Mouse (Mus musculus) embryonic facial prominence, embryonic 10.5 days (tissue): ENCODE results near the gene Tenm3. TPM values are rescaled to one million over a fixed set of nuclear protein-coding genes. Genes with fewer than 3 reads are reported as not detected.

Experiments used
- DNase-seq: peaks from one replicate; pipeline ENCODE4 v3.0.0-alpha.2; 2017; ENCODE audit warnings: low spot score
- H3K27ac ChIP-seq: fragments of 300-500 bp; sonication (generic); replicated peaks from 2 replicates; pipeline ENCODE4 v1.5.1; 2016; ENCODE audit warnings: mild to moderate bottlenecking
- H3K27me3 ChIP-seq: fragments of 300-500 bp; sonication (generic); replicated peaks from 2 replicates; pipeline ENCODE4 v1.6.1; 2016; ENCODE audit warnings: low read depth, mild to moderate bottlenecking; ENCODE audit not compliant: poor library complexity, severe bottlenecking
- H3K36me3 ChIP-seq: fragments of 300-500 bp; sonication (generic); replicated peaks from 2 replicates; pipeline ENCODE4 v1.6.1; 2016; ENCODE audit warnings: mild to moderate bottlenecking, moderate library complexity
- H3K4me1 ChIP-seq: fragments of 300-500 bp; sonication (generic); 2 replicates; pipeline ENCODE4 v1.6.1; 2016
- H3K4me3 ChIP-seq: fragments of 300-500 bp; sonication (generic); 2 replicates; pipeline ENCODE4 v1.5.1; 2016; ENCODE audit warnings: mild to moderate bottlenecking, moderate library complexity
- H3K9me3 ChIP-seq: fragments of 300-500 bp; sonication (generic); 2 replicates; pipeline ENCODE4 v1.6.1; 2016; ENCODE audit warnings: mild to moderate bottlenecking
- WGBS: fragments of 180-500 bp; shearing (Covaris S2); methylation state at CpG from one replicate; pipeline ENCODE4 v1.1.7; 2016; 5-methylcytosine and 5-hydroxymethylcytosine counted together
- polyA plus RNA-seq: library from polyadenylated mRNA; unstranded; fragments of >200 nt; fragmentation: Nextera tagmentation; extraction: Ambion mirVana; gene quantifications from 2 replicates; pipeline ENCODE4 v1.2.1, GENCODE M21; 2016

Gene Tenm3
- polyA plus RNA-seq, 1 experiment from 2014 or later, result 44.0 TPM

DNA sequence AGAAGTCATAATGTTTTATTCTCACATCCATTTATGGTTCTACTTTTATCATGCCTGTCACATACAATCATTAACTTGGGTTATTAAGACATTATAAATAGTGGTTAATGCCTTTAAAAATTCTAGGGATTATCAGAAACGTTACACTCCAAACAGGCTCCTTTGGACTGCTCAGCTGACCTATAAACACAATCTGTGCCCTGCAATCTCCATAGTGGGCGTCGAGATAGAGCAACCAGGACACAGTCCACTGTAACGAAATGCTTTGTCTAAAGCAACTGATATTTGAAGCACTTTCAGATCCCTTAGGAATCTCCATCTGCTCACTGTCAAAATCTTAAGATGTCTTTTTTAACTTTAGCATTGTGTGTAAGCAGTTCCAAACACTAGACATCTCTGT, 207.9 kb downstream of the Tenm3 start:
- WGBS, result 71% methylated on average over 4 of the region's 4 CpGs
- Histone ChIP-seq H3K4me1 (peaks cover 8% of the 10 kb centered on the region), H3K4me3 (no peak overlapping the region), H3K27me3 (no peaks in the 10 kb centered on the region), H3K27ac (no peak overlapping the region), H3K9me3 (no peaks in the 10 kb centered on the region), H3K36me3 (no peaks in the 10 kb centered on the region)
- no peak for DNase-seq

DNA sequence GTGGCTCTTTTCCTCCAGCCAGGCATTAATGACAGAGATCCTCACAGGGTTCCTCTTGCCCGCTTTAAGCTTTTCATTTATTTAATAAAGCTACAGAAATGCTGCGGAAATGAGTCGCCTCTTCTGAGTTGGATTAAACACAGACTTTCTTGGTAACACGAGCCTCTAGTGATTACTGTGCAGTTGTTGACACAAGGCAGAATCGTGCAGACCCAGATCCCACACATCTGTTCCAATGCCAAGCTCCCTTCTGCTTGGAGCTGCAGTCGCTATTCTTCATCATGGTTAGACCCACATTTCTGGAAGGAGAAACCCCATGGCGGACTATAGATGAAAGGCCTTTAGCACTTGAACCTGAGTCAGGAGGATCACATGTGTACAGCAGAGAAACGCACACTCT, 210.3 kb downstream of the Tenm3 start:
- Histone ChIP-seq H3K4me3 (no peak overlapping the region), H3K27ac (no peak overlapping the region), H3K27me3 (no peaks in the 10 kb centered on the region), H3K9me3 (no peaks in the 10 kb centered on the region), H3K36me3 (no peaks in the 10 kb centered on the region), H3K4me1 (peaks cover 8% of the 10 kb centered on the region)
- WGBS, result 48% methylated on average over 8 of the region's 8 CpGs
- DNase-seq, result peak; percentile 51

DNA sequence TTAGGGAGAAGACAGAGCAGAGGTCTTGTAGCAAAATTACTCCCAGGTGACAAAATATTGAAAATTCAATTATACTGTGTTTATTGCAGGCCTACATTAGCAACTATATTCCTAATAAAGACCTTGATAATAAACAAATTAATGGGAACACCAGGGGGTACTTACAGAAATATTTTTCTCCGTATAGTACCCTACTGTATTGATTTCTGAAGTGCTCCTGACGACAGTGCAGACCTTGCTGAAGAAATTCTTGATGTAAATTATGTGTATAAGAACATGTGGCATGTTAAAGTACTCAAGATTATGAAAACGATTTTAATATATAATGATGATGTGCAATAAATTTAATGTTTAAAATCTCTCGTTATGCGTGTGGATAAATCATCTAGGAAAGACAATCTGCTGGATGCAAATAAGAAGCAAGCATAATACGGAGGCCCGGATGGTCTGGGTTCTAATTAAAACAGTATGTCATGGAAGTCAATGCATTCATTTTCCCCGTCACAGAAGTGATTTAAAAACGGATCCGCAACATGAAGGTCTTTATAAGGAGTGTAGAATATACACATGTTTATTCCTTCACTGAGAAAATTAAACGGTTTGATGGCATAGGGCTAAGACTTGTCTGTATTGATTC, 221.1 kb downstream of the Tenm3 start:
- Histone ChIP-seq H3K9me3 (no peaks in the 10 kb centered on the region), H3K27ac (no peak overlapping the region), H3K4me3 (no peak overlapping the region), H3K4me1 (no peaks in the 10 kb centered on the region), H3K36me3 (no peaks in the 10 kb centered on the region; the same call in 1 of the 2 replicates), H3K27me3 (no peaks in the 10 kb centered on the region)
- no peak for DNase-seq
- 77% methylated on average over 11 of the region's 11 CpGs for WGBS

DNA sequence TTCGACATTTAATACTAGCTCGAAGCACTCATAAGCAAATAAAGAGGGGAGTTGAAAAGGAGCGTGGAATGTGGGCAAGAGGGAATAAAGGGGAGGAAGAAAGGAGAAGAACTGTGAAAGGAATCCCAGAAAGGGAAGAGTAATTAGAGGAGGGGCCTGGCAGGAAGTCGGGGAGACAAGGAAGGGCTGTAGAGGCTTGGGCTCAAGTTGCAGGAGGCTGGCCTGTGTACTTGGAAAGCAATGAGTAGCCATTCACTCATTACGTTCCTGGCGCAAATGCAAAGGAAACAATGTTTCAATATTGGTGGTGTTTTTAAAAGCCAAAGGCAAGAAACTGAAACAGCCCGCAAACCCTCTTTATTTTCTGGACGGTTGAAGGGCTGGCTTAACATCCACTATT, 228.7 kb downstream of the Tenm3 start:
- Histone ChIP-seq H3K36me3 (peaks cover 4% of the 10 kb centered on the region; the same call in 1 of the 2 replicates), H3K27me3 (no peaks in the 10 kb centered on the region), H3K9me3 (no peaks in the 10 kb centered on the region), H3K4me1 (peaks cover 65% of the 10 kb centered on the region), H3K4me3 (no peak overlapping the region), H3K27ac (peak overlapping the region; percentile 66)
- DNase-seq, result peak; percentile 56
- WGBS, result 19% methylated on average over 8 of the region's 8 CpGs

DNA sequence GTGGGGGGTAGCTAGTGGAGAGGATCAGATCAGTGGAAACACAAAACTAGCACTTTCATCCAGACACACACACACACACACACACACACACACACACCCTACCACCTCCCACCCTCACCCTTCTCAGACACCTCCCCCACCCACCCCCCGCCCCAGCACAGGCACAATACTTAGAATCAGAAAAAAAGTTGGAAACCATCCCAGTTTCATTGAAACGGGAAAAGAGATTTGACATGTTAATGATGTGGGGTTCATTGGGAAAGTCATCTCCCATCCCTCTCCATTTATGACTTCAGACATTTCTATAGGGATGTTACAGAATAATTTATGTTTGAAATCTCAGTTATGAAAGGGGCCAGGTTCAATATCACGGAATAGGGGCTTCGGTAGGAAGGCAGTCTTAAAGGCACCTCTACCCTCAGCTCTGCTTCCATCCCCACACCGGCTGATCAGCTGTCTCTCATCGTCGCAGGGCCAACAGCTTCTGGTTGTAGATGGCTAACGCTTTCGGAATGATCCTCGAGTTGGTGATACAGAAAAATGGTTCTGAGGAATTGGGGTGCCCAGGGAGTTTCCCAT, 231.7 kb downstream of the Tenm3 start:
- 88% methylated on average over 10 of the region's 10 CpGs for WGBS
- Histone ChIP-seq H3K4me3 (no peak overlapping the region), H3K36me3 (0 out of 2 replicates have a peak, but pooled peaks cover 4% of the 10 kb centered on the region), H3K27me3 (no peaks in the 10 kb centered on the region), H3K9me3 (no peaks in the 10 kb centered on the region), H3K27ac (no peak overlapping the region), H3K4me1 (peaks cover 66% of the 10 kb centered on the region)
- no peak for DNase-seq

DNA sequence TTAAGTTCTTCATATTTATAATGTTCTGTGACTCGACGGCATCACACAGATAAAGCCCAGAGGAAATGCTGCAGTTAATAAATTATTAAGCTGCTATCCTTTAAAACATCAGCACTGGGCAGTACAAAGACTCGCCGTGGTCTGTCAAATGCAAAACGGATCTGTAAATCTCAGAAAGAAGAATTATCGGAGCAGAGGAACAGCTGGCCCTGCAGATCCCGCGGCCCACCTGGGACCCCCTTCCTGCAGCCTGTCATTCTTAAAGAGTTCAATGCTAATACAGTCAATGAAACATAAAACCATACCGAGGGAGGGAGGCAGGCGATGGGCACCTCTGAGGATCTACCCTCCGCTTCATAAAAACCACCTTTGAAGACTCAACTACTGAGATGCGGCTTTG, 232.6 kb downstream of the Tenm3 start:
- H3K4me1 ChIP-seq, result peaks cover 60% of the 10 kb centered on the region
- no peaks in the 10 kb centered on the region for H3K9me3 ChIP-seq
- DNase-seq, result peak; percentile 55
- 60% methylated on average over 12 of the region's 12 CpGs for WGBS
- H3K27ac ChIP-seq, result no peak overlapping the region
- H3K27me3 ChIP-seq, result no peaks in the 10 kb centered on the region
- 0 out of 2 replicates have a peak, but pooled peaks cover 4% of the 10 kb centered on the region for H3K36me3 ChIP-seq
- no peak overlapping the region for H3K4me3 ChIP-seq

DNA sequence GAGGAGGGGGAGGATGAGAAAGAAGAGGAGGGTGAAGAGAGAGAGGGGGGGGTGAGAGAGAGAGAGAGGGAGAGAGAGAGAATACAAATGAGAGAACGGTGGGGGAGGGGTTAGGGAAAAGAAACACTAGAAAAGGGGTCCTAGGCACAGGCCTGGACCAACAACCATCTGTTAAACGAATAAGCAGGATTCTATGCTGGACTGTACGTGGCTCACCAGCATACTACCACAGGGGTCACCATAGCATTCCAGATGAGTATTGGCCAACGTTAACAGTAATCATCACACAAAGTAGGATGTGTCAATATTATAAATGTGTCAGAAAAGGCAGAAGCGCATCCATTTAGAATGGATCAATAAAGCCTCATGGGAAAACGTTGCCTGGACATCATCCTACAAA, 233.4 kb downstream of the Tenm3 start:
- 77% methylated on average over 6 of the region's 6 CpGs for WGBS
- no peak overlapping the region for H3K4me3 ChIP-seq
- no peaks in the 10 kb centered on the region for H3K27me3 ChIP-seq
- no peaks in the 10 kb centered on the region for H3K9me3 ChIP-seq
- no peak for DNase-seq
- no peak overlapping the region for H3K27ac ChIP-seq
- 0 out of 2 replicates have a peak, but pooled peaks cover 4% of the 10 kb centered on the region for H3K36me3 ChIP-seq
- peaks cover 52% of the 10 kb centered on the region for H3K4me1 ChIP-seq

DNA sequence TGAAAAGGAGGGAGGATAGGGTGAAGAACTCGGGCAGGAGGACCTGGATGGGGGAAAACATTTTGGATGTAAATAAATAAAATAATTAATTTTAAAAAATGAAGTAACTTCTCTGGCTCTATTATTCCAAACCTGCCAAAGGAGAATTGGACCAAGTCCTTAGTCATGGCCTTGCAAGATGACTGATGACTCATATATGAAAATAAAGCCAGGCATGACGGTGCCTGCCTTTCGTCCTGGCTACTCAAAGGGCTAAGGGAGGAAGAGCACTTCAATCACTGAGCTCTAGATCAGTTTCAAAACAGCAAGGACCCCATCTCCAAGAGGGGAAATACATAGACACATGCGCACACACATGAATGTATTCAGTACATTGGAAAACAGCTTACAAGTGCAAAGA, 234.1 kb downstream of the Tenm3 start:
- Histone ChIP-seq H3K9me3 (no peaks in the 10 kb centered on the region), H3K27ac (no peak overlapping the region), H3K36me3 (0 out of 2 replicates have a peak, but pooled peaks cover 4% of the 10 kb centered on the region), H3K27me3 (no peaks in the 10 kb centered on the region), H3K4me3 (no peak overlapping the region), H3K4me1 (peaks cover 45% of the 10 kb centered on the region)
- WGBS, result 90% methylated on average over 4 of the region's 4 CpGs
- no peak for DNase-seq

DNA sequence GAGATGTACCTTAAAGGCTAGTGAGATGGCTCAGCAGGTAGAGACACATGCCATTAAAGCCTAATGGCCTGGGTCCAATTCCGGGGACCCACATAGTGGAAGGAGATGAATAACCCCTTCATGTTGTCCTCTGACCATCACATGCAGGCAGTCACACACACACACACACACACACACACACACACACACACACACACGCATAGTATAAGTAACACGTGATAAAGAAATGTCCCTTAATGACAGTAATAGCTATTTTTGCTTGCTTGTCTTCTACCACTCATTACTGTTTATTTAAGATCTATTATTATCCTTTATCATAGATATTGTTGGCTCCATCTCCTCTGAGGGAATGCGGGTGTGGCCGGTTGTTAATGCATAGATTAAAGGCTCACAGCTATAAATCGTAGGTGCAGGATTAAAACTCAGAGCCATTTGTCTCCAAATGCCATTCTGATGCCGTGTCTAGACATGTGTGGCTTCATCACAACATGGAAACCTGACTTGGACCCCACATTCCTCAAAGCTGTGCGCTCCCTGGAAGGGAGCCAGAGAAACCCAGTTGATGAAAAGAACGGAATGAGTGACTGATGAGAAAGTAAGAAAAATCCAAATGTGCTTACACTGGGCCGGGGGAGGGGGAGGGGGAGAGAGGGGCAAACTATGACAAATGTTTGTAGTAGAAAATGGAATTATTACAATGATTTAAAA, 239.4 kb downstream of the Tenm3 start:
- Histone ChIP-seq H3K27ac (no peak overlapping the region), H3K27me3 (no peaks in the 10 kb centered on the region), H3K36me3 (no peaks in the 10 kb centered on the region), H3K4me1 (peaks cover 5% of the 10 kb centered on the region), H3K9me3 (no peaks in the 10 kb centered on the region), H3K4me3 (no peak overlapping the region)
- no peak for DNase-seq
- WGBS, result 92% methylated on average over 10 of the region's 10 CpGs

DNA sequence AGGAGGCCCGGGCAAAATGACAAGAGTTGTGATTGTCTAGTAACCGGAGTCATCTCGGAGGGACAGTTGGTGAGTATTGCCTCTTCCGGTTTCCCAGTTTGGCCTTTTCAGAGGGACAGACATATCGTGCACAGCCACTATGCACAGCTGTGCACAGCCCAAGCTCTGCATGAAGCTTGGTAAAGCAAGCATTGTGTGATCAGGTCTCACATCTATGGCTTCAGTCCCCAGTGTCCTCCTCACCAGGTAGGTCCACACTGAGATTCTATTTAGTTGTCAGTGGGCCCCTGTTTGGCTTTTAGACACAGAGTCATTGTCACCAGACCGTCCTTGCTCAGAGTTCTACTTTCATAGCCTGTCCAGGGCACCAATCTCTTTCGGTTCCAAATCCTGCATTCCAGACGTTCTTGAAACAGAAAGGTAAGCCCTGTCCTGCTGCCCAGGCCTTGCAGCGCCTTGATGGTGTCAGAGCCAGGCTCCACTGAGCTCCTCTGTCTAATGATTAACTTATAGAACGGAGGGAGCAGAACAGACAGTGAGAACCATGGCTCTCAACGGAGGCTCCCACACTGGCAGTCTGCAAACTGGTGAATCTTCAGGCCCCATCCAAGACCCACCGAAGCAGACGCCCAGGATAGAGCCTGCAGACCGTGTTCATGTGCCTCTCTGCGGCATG, 240.4 kb downstream of the Tenm3 start:
- no peak for DNase-seq
- Histone ChIP-seq H3K27ac (no peak overlapping the region), H3K9me3 (no peaks in the 10 kb centered on the region), H3K27me3 (no peaks in the 10 kb centered on the region), H3K4me3 (no peak overlapping the region), H3K4me1 (peaks cover 11% of the 10 kb centered on the region), H3K36me3 (no peaks in the 10 kb centered on the region)
- WGBS, result 90% methylated on average over 15 of the region's 15 CpGs

DNA sequence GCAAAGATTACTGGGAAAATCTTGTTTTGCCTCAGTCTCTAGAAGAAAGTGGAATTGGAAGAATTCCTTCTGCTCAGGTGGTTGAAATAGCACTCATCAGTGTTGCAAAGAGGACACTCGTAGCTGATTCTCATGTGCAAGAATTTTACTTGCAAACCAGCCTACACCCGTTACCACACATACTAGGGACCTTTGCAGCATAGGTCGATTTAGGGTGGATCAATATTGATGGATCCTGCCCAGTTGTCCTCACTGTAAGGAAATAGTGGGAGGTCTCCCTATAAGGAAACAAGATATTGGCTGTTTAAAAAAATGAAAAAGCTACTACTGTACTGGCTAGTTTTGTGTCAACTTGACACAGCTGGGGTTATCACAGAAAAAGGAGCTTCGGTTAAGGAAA, 242.1 kb downstream of the Tenm3 start:
- no peaks in the 10 kb centered on the region for H3K27me3 ChIP-seq
- H3K9me3 ChIP-seq, result no peaks in the 10 kb centered on the region
- H3K4me1 ChIP-seq, result peaks cover 11% of the 10 kb centered on the region
- H3K36me3 ChIP-seq, result no peaks in the 10 kb centered on the region
- H3K27ac ChIP-seq, result no peak overlapping the region
- no peak for DNase-seq
- 90% methylated on average over 4 of the region's 4 CpGs for WGBS
- no peak overlapping the region for H3K4me3 ChIP-seq

DNA sequence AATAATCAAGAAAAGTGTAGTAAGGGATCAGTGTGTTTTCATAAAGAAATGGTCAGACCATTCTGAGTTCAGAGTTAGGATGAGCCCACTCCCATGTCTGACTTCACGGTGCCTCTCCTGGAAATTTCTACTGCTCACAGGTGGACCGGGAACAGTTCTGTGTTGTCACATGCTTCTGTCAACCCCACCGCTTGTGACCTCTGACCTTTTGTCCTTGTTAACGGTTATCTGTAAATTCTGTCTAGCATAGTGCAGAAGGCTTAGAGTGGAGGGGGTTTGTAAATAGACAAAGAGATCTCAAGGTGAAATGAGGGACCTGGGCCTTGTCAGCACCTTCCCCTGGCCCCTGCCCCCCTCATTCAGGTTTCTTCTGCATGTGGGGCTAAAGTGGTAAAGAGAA, 244.7 kb downstream of the Tenm3 start:
- Histone ChIP-seq H3K4me3 (no peak overlapping the region), H3K27me3 (no peaks in the 10 kb centered on the region), H3K9me3 (no peaks in the 10 kb centered on the region), H3K27ac (no peak overlapping the region), H3K4me1 (peaks cover 20% of the 10 kb centered on the region), H3K36me3 (no peaks in the 10 kb centered on the region)
- 63% methylated on average over 4 of the region's 4 CpGs for WGBS
- no peak for DNase-seq
